Mouse (Mus musculus) monocyte, adult 5-6 weeks (primary cell): ENCODE data around the gene Ormdl2. TPM values are rescaled to one million over a fixed set of nuclear protein-coding genes. Genes with fewer than 3 reads are reported as not detected.

Experiments used
- ATAC-seq: fragments of 153-309, 156-312 bp; replicated peaks from 2 replicates; pipeline ENCODE4 v1.8.0; 2017; ENCODE audit warnings: mild to moderate bottlenecking; ENCODE audit not compliant: low TSS enrichment, insufficient number of reproducible peaks, severe bottlenecking, poor library complexity, low FRiP score
- total RNA-seq: library from RNA; stranded (forward); fragments of 200-1000, 200-491, 200-594 nt; gene quantifications from 3 replicates; pipeline ENCODE4 v1.2.3, GENCODE M21; 2017

Ormdl2 gene
- total RNA-seq, 1 experiment from 2014 or later = 86.7 TPM

GRCm38 (mm10) chr10:128805092-128806000, 16.1 kb downstream of the Ormdl2 start:
- peak; percentile 88 for ATAC-seq

GRCm38 (mm10) chr10:128804271-128805091, 17.0 kb downstream of the Ormdl2 start, which contains the start of gene Tmem198b:
Gene Tmem198b (minus strand): TSS chr10:128804370.
- peak; percentile 10; the same call in 1 of the 2 replicates for ATAC-seq

- no peak for ATAC-seq
These were observed 17.6 kb downstream of the Ormdl2 start, which contains the start of gene Dnajc14 for GRCm38 (mm10) chr10:128803771-128804270. Gene Dnajc14 (plus strand): TSS chr10:128804062.

- no peak for ATAC-seq
These were observed 18.1 kb downstream of the Ormdl2 start for GRCm38 (mm10) chr10:128803361-128803760.

- no peak for ATAC-seq
These were observed 18.5 kb downstream of the Ormdl2 start for GRCm38 (mm10) chr10:128802956-128803355.

GRCm38 (mm10) chr10:128801981-128802495, 19.4 kb downstream of the Ormdl2 start:
- no peak for ATAC-seq

- ATAC-seq = no peak
These were observed 22.8 kb downstream of the Ormdl2 start for GRCm38 (mm10) chr10:128798676-128799075.

- ATAC-seq = no peak
These were observed 25.9 kb downstream of the Ormdl2 start for GRCm38 (mm10) chr10:128795581-128795980.

GRCm38 (mm10) chr10:128794391-128794790, 27.1 kb downstream of the Ormdl2 start:
- ATAC-seq = no peak

- ATAC-seq = no peak
These were observed 28.2 kb downstream of the Ormdl2 start for GRCm38 (mm10) chr10:128793258-128793657.

- ATAC-seq = no peak
These were observed 29.4 kb downstream of the Ormdl2 start for GRCm38 (mm10) chr10:128792041-128792440.

- ATAC-seq = no peak
These were observed 30.9 kb downstream of the Ormdl2 start, which contains the start of gene Mmp19 for GRCm38 (mm10) chr10:128790398-128791124. Gene Mmp19 (plus strand): TSS chr10:128790910.

GRCm38 (mm10) chr10:128780200-128780599, 41.2 kb downstream of the Ormdl2 start:
- ATAC-seq = 0 out of 2 replicates have a peak, but pooled peaks have one; percentile 41

- peak; percentile 88 for ATAC-seq
These were observed 42.2 kb downstream of the Ormdl2 start for GRCm38 (mm10) chr10:128779011-128779795.

- no peak for ATAC-seq
These were observed 43.0 kb downstream of the Ormdl2 start for GRCm38 (mm10) chr10:128778441-128778840.

GRCm38 (mm10) chr10:128773685-128774084, 47.8 kb downstream of the Ormdl2 start:
- no peak for ATAC-seq

GRCm38 (mm10) chr10:128772895-128773294, 48.5 kb downstream of the Ormdl2 start:
- ATAC-seq = no peak
